Mouse (Mus musculus): Measurements from ENCODE around the gene Npepps. TPM values are rescaled to one million over a fixed set of nuclear protein-coding genes. Genes with fewer than 3 reads are reported as not detected.
"Not testable (repeated sequence)": the region's sequence is repeated elsewhere in the genome, so short reads cannot be mapped to it uniquely, and the experiment has no call there.

Npepps gene
- polyA plus RNA-seq, 1 experiment from 2014 or later = 146 TPM

DNA sequence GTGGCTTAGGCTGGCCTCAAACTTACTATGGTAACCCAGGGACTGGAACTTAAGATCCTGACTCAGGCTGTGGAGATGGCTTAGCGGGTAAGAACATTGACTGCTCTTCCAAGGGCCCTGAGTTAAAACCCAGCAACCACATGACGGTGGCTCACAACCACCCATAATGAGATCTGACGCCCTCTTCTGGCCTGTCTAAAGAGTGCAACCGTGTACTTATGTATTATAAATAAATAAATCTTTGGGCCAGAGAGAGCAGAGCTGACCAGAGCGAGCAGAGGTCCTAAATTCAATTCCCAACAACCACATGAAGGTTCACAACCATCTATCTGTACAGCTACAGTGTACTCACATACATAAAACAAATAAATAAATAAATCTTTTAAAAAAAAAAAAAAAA lies 6.8 kb downstream of the Npepps start:
- Histone ChIP-seq H3K9me3 (no peaks in the 10 kb centered on the region; the same call in 1 of the 2 replicates), H3K27ac (no peak overlapping the region), H3K27me3 (no peaks in the 10 kb centered on the region), H3K4me2 (replicated peaks) (no peak overlapping the region), H3K9ac (replicated peaks) (no peak overlapping the region), H3K36me3 (no peaks in the 10 kb centered on the region), H3K4me3 (replicated peaks) (no peak overlapping the region), H3K4me1 (replicated peaks) (peaks cover 21% of the 10 kb centered on the region)
- WGBS = 86% methylated on average over 5 of the region's 5 CpGs
- no peak for ATAC-seq

DNA sequence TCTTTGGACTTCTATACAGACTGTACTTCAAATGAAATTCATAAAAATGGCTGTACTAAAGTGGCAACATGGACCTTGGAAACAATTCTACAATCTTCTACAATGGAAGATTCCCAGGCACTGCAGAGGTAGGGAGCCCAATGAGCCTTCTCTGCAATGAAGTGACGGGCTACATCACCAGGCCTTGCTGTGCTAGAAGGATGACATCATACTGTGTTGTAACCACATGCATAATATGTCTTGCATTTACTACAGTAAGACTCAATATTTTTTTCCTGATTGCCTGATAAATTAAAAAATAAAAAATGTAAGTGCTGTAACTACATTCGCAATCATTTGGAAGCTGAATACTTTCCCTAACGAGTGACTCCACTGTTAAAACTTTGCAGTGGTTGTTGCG lies 7.6 kb downstream of the Npepps start:
- ATAC-seq = no peak
- no peaks in the 10 kb centered on the region for H3K36me3 ChIP-seq
- 98% methylated on average over 4 of the region's 4 CpGs for WGBS

GRCm38 (mm10) chr11:97270004-97270403 lies 10.4 kb downstream of the Npepps start:
- H3K4me1 ChIP-seq (replicated peaks); H3K9ac ChIP-seq (replicated peaks); H3K4me3 ChIP-seq (replicated peaks); H3K27ac ChIP-seq; H3K27me3 ChIP-seq; H3K4me2 ChIP-seq (replicated peaks); ATAC-seq; H3K9me3 ChIP-seq: not testable (repeated sequence)
- WGBS = 78% methylated on average over 2 of the region's 2 CpGs
- peaks cover 10% of the 10 kb centered on the region for H3K36me3 ChIP-seq

More for the DNA sequence above, 7.6 kb downstream of the Npepps start:
- peaks cover 13% of the 10 kb centered on the region for H3K4me1 ChIP-seq (replicated peaks)
- H3K27me3 ChIP-seq = no peaks in the 10 kb centered on the region
- no peak overlapping the region for H3K9ac ChIP-seq (replicated peaks)
- H3K4me2 ChIP-seq (replicated peaks) = no peak overlapping the region
- no peak overlapping the region for H3K27ac ChIP-seq
- no peaks in the 10 kb centered on the region; the same call in 1 of the 2 replicates for H3K9me3 ChIP-seq
- no peak overlapping the region for H3K4me3 ChIP-seq (replicated peaks)

DNA sequence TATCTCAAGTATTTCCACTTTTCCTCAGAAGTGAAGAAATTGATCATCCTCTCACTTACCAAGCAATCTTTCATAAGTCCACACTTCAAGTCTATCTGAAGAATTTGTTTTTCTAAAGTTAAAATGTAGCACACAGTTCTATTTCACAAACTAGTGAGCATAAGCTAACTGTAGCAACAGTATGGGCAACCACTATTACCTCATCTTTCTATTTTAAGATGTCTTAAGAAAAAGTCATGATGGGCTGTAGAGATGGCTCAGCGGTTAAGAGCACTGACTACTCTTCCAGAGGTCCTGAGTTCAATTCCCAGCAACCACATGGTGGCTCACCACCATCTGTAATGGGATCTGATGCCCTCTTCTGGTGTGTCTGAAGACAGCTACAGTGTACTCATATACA lies 13.9 kb downstream of the Npepps start:
- H3K4me2 ChIP-seq (replicated peaks); H3K9ac ChIP-seq (replicated peaks); ATAC-seq; H3K4me1 ChIP-seq (replicated peaks); H3K9me3 ChIP-seq; H3K27ac ChIP-seq; H3K4me3 ChIP-seq (replicated peaks); H3K27me3 ChIP-seq: not testable (repeated sequence)
- peaks cover 29% of the 10 kb centered on the region for H3K36me3 ChIP-seq
- WGBS = 97% methylated on average over 1 of the region's 1 CpGs

DNA sequence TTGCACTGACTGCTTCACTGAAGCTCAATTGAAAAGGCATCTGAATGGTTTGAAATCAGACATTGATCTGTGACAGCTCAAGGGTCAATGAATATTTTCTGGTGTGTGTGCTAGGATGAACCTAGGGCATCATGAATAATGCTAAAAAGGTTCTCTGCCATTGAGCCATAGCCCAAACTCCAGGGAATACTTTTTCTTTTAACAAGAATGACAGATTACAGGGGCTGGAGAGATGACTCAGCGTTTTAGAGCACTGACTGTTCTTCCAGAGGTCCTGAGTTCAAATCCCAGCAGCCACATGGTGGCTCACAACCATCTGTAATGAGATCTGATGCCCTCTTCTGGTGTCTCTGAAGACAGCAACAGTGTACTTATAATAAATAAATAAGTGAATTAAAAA lies 30.8 kb downstream of the Npepps start:
- H3K9ac ChIP-seq (replicated peaks); H3K4me3 ChIP-seq (replicated peaks); H3K27ac ChIP-seq; H3K9me3 ChIP-seq; H3K4me1 ChIP-seq (replicated peaks); H3K4me2 ChIP-seq (replicated peaks); H3K27me3 ChIP-seq; ATAC-seq: not testable (repeated sequence)
- 68% methylated on average over 1 of the region's 1 CpGs for WGBS
- H3K36me3 ChIP-seq = peaks cover 35% of the 10 kb centered on the region

GRCm38 (mm10) chr11:97246510-97247159 lies 33.8 kb downstream of the Npepps start:
- no peak overlapping the region for H3K27ac ChIP-seq
- H3K9me3 ChIP-seq = no peaks in the 10 kb centered on the region
- no peak for ATAC-seq
- H3K4me3 ChIP-seq (replicated peaks) = no peak overlapping the region
- 94% methylated on average over 10 of the region's 10 CpGs for WGBS
- H3K36me3 ChIP-seq = peaks cover 45% of the 10 kb centered on the region
- no peak overlapping the region for H3K9ac ChIP-seq (replicated peaks)
- H3K4me2 ChIP-seq (replicated peaks) = no peak overlapping the region
- no peaks in the 10 kb centered on the region for H3K4me1 ChIP-seq (replicated peaks)
- no peaks in the 10 kb centered on the region for H3K27me3 ChIP-seq

DNA sequence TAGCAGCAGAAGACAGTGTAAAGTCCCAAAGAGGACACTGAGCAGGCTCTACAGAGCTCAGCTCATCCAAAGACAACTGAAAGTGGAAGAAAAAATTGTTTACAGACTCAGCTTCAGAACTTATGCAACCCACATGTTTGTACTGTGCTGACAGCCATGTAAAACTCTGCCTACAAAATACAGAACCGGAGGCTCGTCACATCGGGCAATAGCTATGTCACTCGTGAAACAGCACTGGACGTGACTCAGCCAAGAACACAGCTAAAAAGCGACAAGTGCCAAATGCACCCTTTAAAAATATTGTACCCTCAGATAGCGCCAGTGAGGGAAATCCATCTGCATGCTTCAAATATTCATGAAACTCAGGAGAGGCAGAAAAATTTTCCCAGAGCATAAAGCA lies 39.1 kb downstream of the Npepps start:
- Histone ChIP-seq H3K27me3 (no peaks in the 10 kb centered on the region), H3K4me3 (replicated peaks) (no peak overlapping the region), H3K36me3 (peaks cover 54% of the 10 kb centered on the region), H3K27ac (no peak overlapping the region), H3K9ac (replicated peaks) (no peak overlapping the region), H3K9me3 (no peaks in the 10 kb centered on the region), H3K4me2 (replicated peaks) (no peak overlapping the region), H3K4me1 (replicated peaks) (no peaks in the 10 kb centered on the region)
- 95% methylated on average over 7 of the region's 7 CpGs for WGBS
- ATAC-seq = no peak

DNA sequence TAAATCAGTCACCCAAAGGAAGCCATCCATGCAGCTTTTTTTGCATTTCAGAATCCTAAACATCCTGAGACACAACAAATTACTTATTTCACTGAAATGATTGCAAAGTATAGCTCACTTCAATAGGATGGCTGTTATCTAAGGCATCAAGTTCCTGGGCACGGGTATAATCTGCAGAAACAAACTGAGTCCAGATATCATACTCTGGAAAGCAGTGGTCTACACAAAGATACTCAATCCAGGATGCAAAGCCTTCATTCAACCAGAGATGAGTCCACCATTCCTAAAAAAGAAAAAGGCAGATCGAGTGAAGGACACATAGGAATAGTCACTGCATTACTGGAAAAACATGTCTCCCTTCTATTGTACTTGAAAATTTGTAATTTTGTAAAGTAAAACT lies 42.5 kb downstream of the Npepps start:
- peaks cover 59% of the 10 kb centered on the region for H3K36me3 ChIP-seq
- H3K9me3 ChIP-seq = no peaks in the 10 kb centered on the region
- ATAC-seq = no peak
- H3K9ac ChIP-seq (replicated peaks) = no peak overlapping the region
- H3K27ac ChIP-seq = no peak overlapping the region
- H3K27me3 ChIP-seq = no peaks in the 10 kb centered on the region
- H3K4me3 ChIP-seq (replicated peaks) = no peak overlapping the region
- WGBS = 98% methylated on average over 2 of the region's 2 CpGs
- no peaks in the 10 kb centered on the region for H3K4me1 ChIP-seq (replicated peaks)
- no peak overlapping the region for H3K4me2 ChIP-seq (replicated peaks)

- 97% methylated on average over 5 of the region's 5 CpGs for WGBS
- Histone ChIP-seq H3K27me3 (no peaks in the 10 kb centered on the region), H3K36me3 (peaks cover 78% of the 10 kb centered on the region), H3K9me3 (no peaks in the 10 kb centered on the region), H3K4me3 (replicated peaks) (no peak overlapping the region), H3K4me1 (replicated peaks) (no peaks in the 10 kb centered on the region), H3K27ac (no peak overlapping the region), H3K4me2 (replicated peaks) (no peak overlapping the region), H3K9ac (replicated peaks) (no peak overlapping the region)
- no peak for ATAC-seq
Observed at GRCm38 (mm10) chr11:97232436-97232835, 48.0 kb downstream of the Npepps start.

GRCm38 (mm10) chr11:97229396-97229795 lies 51.0 kb downstream of the Npepps start:
- WGBS = 98% methylated on average over 2 of the region's 2 CpGs
- H3K4me2 ChIP-seq (replicated peaks) = no peak overlapping the region
- ATAC-seq = no peak
- no peak overlapping the region for H3K27ac ChIP-seq
- H3K9me3 ChIP-seq = no peaks in the 10 kb centered on the region
- H3K4me1 ChIP-seq (replicated peaks) = no peaks in the 10 kb centered on the region
- no peaks in the 10 kb centered on the region for H3K27me3 ChIP-seq
- no peak overlapping the region for H3K9ac ChIP-seq (replicated peaks)
- H3K4me3 ChIP-seq (replicated peaks) = no peak overlapping the region
- peaks cover 79% of the 10 kb centered on the region for H3K36me3 ChIP-seq

GRCm38 (mm10) chr11:97228985-97229384 lies 51.5 kb downstream of the Npepps start:
- no peak overlapping the region for H3K4me2 ChIP-seq (replicated peaks)
- H3K27ac ChIP-seq = no peak overlapping the region
- WGBS = 94% methylated on average over 7 of the region's 7 CpGs
- no peak overlapping the region for H3K9ac ChIP-seq (replicated peaks)
- ATAC-seq = no peak
- H3K27me3 ChIP-seq = no peaks in the 10 kb centered on the region
- no peak overlapping the region for H3K4me3 ChIP-seq (replicated peaks)
- peaks cover 77% of the 10 kb centered on the region for H3K36me3 ChIP-seq
- H3K9me3 ChIP-seq = no peaks in the 10 kb centered on the region
- H3K4me1 ChIP-seq (replicated peaks) = no peaks in the 10 kb centered on the region

GRCm38 (mm10) chr11:97226131-97226530 lies 54.3 kb downstream of the Npepps start:
- 100% methylated on average over 1 of the region's 1 CpGs for WGBS
- no peak overlapping the region for H3K4me3 ChIP-seq (replicated peaks)
- H3K36me3 ChIP-seq = peaks cover 82% of the 10 kb centered on the region
- H3K9ac ChIP-seq (replicated peaks) = no peak overlapping the region
- no peaks in the 10 kb centered on the region for H3K9me3 ChIP-seq
- no peak overlapping the region for H3K4me2 ChIP-seq (replicated peaks)
- no peak overlapping the region for H3K27ac ChIP-seq
- ATAC-seq = no peak
- no peaks in the 10 kb centered on the region for H3K4me1 ChIP-seq (replicated peaks)
- no peaks in the 10 kb centered on the region for H3K27me3 ChIP-seq

GRCm38 (mm10) chr11:97223485-97223884 lies 57.0 kb downstream of the Npepps start:
- H3K27me3 ChIP-seq = no peaks in the 10 kb centered on the region
- 39% methylated on average over 3 of the region's 3 CpGs for WGBS
- no peak overlapping the region for H3K4me3 ChIP-seq (replicated peaks)
- no peak overlapping the region for H3K27ac ChIP-seq
- H3K9me3 ChIP-seq = no peaks in the 10 kb centered on the region
- no peak overlapping the region for H3K4me2 ChIP-seq (replicated peaks)
- no peaks in the 10 kb centered on the region for H3K4me1 ChIP-seq (replicated peaks)
- no peak for ATAC-seq
- H3K9ac ChIP-seq (replicated peaks) = no peak overlapping the region
- peaks cover 84% of the 10 kb centered on the region for H3K36me3 ChIP-seq

All from midbrain, embryonic 13.5 days (tissue).